Mouse (Mus musculus) E14TG2a.4 (cell line): ENCODE data around the gene Mat2a.

Experiments used
- CTCF ChIP-seq: conservative IDR thresholded peaks from 2 replicates; pipeline ENCODE4 v1.5.1; 2014; ENCODE audit warnings: low read length
- NANOG ChIP-seq: IDR thresholded peaks from 2 replicates; pipeline ENCODE4 v1.6.1; 2014; ENCODE audit warnings: borderline replicate concordance, low read length, mixed read lengths

DNA sequence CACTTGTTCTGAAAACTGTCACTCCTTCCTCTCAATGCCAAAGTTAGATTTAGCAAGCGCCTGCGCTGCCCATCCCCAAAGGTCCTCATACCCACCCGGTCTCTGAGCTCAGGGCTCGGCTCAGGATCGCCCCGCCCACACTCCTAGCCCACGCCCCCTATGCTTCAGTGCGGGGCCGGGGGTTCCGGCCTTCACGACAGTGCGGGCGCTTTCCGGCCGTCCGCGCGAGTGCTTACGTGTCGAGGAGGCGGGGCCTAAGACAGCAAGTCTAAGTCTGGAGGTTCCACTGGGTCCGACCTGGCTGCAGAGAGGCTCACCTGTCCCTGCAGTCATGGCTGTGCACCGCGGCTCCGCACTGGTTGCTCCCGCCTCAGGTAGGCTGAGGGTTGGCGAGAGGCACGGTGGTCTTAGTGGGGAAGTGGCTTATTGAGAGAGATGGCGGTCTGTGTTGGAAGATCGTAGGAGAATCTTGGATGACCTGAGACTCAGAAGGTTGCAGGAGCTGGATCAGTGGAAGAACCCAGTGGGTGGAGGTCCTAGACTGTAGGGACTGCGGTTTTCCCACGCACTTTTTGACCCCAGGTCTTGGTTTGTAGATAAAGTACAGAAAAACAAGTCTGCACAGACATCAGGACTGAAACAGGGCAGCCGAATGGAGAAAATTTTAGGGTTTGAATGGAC is 25.1 kb downstream of the Mat2a start, which contains the start of gene Ggcx:
- TF ChIP-seq CTCF (no peak), NANOG (no peak)
